Mouse (Mus musculus) thymus, postnatal 25 days (tissue): Measurements from ENCODE around the gene Nprl3.
A peak's percentile ranks its signal among the peaks of the same experiment; 100 is the strongest.
"Not testable (repeated sequence)": the region's sequence is repeated elsewhere in the genome, so short reads cannot be mapped to it uniquely, and the experiment has no call there.

Experiments
- DNase-seq: peaks from one replicate; pipeline ENCODE4 v3.0.0; 2022

Nprl3 gene

GRCm38 (mm10) chr11:32267188-32267884 is at the start of gene Nprl3:
Gene Nprl3 (minus strand): TSS chr11:32267707.
- peak; percentile 96 for DNase-seq

GRCm38 (mm10) chr11:32316009-32316408 is 48.5 kb upstream of the Nprl3 start:
- DNase-seq = no peak

GRCm38 (mm10) chr11:32309928-32310327 is 42.4 kb upstream of the Nprl3 start:
- DNase-seq = no peak

- DNase-seq = no peak
Observed at GRCm38 (mm10) chr11:32309446-32309845, 41.9 kb upstream of the Nprl3 start.

GRCm38 (mm10) chr11:32307006-32307405 is 39.5 kb upstream of the Nprl3 start:
- DNase-seq = no peak

- DNase-seq = no peak
Observed at GRCm38 (mm10) chr11:32303455-32303854, 35.9 kb upstream of the Nprl3 start.

- no peak for DNase-seq
Observed at GRCm38 (mm10) chr11:32302824-32303419, 35.4 kb upstream of the Nprl3 start.

GRCm38 (mm10) chr11:32301506-32301905 is 34.0 kb upstream of the Nprl3 start:
- no peak for DNase-seq

- no peak for DNase-seq
Observed at GRCm38 (mm10) chr11:32300279-32301267, 33.1 kb upstream of the Nprl3 start.

GRCm38 (mm10) chr11:32299865-32300264 is 32.4 kb upstream of the Nprl3 start, which contains the start of gene Hbq1a:
Gene Hbq1a (plus strand): TSS chr11:32300069.
- peak; percentile 57 for DNase-seq

- no peak for DNase-seq
Observed at GRCm38 (mm10) chr11:32298532-32298918, 31.0 kb upstream of the Nprl3 start.

- DNase-seq = no peak
Observed at GRCm38 (mm10) chr11:32297866-32298531, 30.5 kb upstream of the Nprl3 start.

GRCm38 (mm10) chr11:32297417-32297816 is 29.9 kb upstream of the Nprl3 start:
- DNase-seq = not testable (repeated sequence)

GRCm38 (mm10) chr11:32296203-32296602 is 28.7 kb upstream of the Nprl3 start, which contains the start of gene Hba-a2:
Gene Hba-a2 (plus strand): TSS chr11:32296489.
- not testable (repeated sequence) for DNase-seq

GRCm38 (mm10) chr11:32293479-32293878 is 26.0 kb upstream of the Nprl3 start:
- not testable (repeated sequence) for DNase-seq

- DNase-seq = not testable (repeated sequence)
Observed at GRCm38 (mm10) chr11:32292819-32293218, 25.3 kb upstream of the Nprl3 start.

GRCm38 (mm10) chr11:32287493-32287825 is 20.0 kb upstream of the Nprl3 start:
- DNase-seq = no peak

- peak; percentile 75 for DNase-seq
Observed at GRCm38 (mm10) chr11:32286695-32287492, 19.4 kb upstream of the Nprl3 start, which contains the start of gene Hbq1b. Gene Hbq1b (plus strand): TSS chr11:32286965.

GRCm38 (mm10) chr11:32285887-32286286 is 18.4 kb upstream of the Nprl3 start:
- not testable (repeated sequence) for DNase-seq

- no peak for DNase-seq
Observed at GRCm38 (mm10) chr11:32285031-32285775, 17.7 kb upstream of the Nprl3 start.

- DNase-seq = not testable (repeated sequence)
Observed at GRCm38 (mm10) chr11:32284582-32284981, 17.1 kb upstream of the Nprl3 start.
